Mouse (Mus musculus) liver, postnatal 0 days (tissue): ENCODE measurements around the gene Kremen1.

Experiments
- CTCF ChIP-seq: sonication (generic); IDR thresholded peaks from 2 replicates; pipeline ENCODE4 v1.5.1; 2016; ENCODE audit warnings: antibody characterized with exemption, low read depth
- EP300 ChIP-seq: IDR thresholded peaks from 2 replicates; pipeline ENCODE4 v1.6.1; 2016; ENCODE audit warnings: antibody characterized with exemption, low read depth, mild to moderate bottlenecking

GRCm38 (mm10) chr11:5297148-5298006 lies 36.0 kb upstream of the Kremen1 start:
- TF ChIP-seq CTCF = no peak
- no peak for TF ChIP-seq EP300
